Mouse (Mus musculus) liver, embryonic 15.5 days (tissue): Measurements from ENCODE around the gene Kcnk18. TPM values are rescaled to one million over a fixed set of nuclear protein-coding genes. Genes with fewer than 3 reads are reported as not detected.

Source experiments
- polyA plus RNA-seq: library from polyadenylated mRNA; unstranded; fragments of >200 nt; fragmentation: Nextera tagmentation; extraction: Ambion mirVana; gene quantifications from 2 replicates; pipeline ENCODE4 v1.2.1, GENCODE M21; 2015

Kcnk18 gene
- polyA plus RNA-seq, 1 experiment from 2014 or later = not detected

Other genes with a start within 250 kb of the Kcnk18 start
- 0.53 and 0.89 TPM in 2 replicates for gene Shtn1, start 143.1 kb upstream of the Kcnk18 start, polyA plus RNA-seq
- gene Vax1, start 49.2 kb upstream of the Kcnk18 start, polyA plus RNA-seq = not detected in 2 replicates
- gene Slc18a2, start 41.7 kb downstream of the Kcnk18 start, polyA plus RNA-seq = 2.8 and 3.0 TPM in 2 replicates
- gene Rps12-ps3, start 103.1 kb downstream of the Kcnk18 start, polyA plus RNA-seq = 13.3 TPM in 1 of 2 replicates, not detected in the other
- 3.7 and 4.0 TPM in 2 replicates for gene Pdzd8, start 126.6 kb downstream of the Kcnk18 start, polyA plus RNA-seq
- 0.07 TPM in 1 of 2 replicates, not detected in the other for gene Emx2, start 239.2 kb downstream of the Kcnk18 start, polyA plus RNA-seq